Comparison of ENCODE assay signal across 23 mouse cellular contexts in genomic region chr1:192451722-192452121, GRCm38 (mm10).
DNase-seq lines count a peak whose midpoint lies in the region; ATAC-seq and TF ChIP-seq lines count a peak whose summit lies in the region.
"Had no signal": no experiment of that assay in that cellular context is flagged by ENCODE, and none has a peak within 500 bp of the region (broad histone marks: within the 10 kb centered on the region; RNA-seq: fewer than 3 reads in every experiment).

No protein-coding gene starts in this region.

- ATAC-seq in forebrain, postnatal 0 days = peak; percentile 62
- ATAC-seq in forebrain, embryonic 16.5 days = no peak
- ATAC-seq in kidney, embryonic 16.5 days (ENCODE audit: low FRiP score, low TSS enrichment) = no peak
- ATAC-seq: forebrain, embryonic 15.5 days; intestine, postnatal 0 days had no signal

- H3K9ac ChIP-seq in forebrain, postnatal 0 days = no peak overlapping the region
- no peak overlapping the region for H3K9ac ChIP-seq in forebrain, embryonic 16.5 days (replicated peaks; ENCODE audit: low read depth, low read length)
- no peak overlapping the region for H3K9ac ChIP-seq in kidney, embryonic 16.5 days (replicated peaks; ENCODE audit: low read length)
- H3K9ac ChIP-seq: forebrain, embryonic 15.5 days; hindbrain, embryonic 15.5 days; kidney, embryonic 15.5 days; limb, embryonic 15.5 days; liver, embryonic 14.5 days; lung, embryonic 14.5 days; midbrain, embryonic 12.5 days had no signal

- intact Hi-C loops in left cerebral cortex, postnatal 10 days (cut with DNase I) = loop anchor here (10.0 kb wide), 1 partner anchor 133 kb away; no protein-coding TSS in a partner anchor

- WGBS in forebrain, postnatal 0 days = 71% methylated on average over 4 of the region's 4 CpGs
- 77% methylated on average over 4 of the region's 4 CpGs for whole genome bisulfite sequencing in forebrain, embryonic 16.5 days
- 79% methylated on average over 4 of the region's 4 CpGs for WGBS in kidney, embryonic 16.5 days

- peak; percentile 59 for DNase-seq in forebrain, postnatal 0 days
- DNase-seq in left cerebral cortex, postnatal 10 days (ENCODE audit: extremely low spot score in 1 of 2, low spot score in 2 of 2) = peak; percentile 35 to 41
- DNase-seq in left cerebral cortex, adult 18-20 months (ENCODE audit: low spot score in 2 of 2) = no peak
- DNase-seq in brain, embryonic 14.5 days (ENCODE audit: low read depth) = peak; percentile 23
- DNase-seq in layer of hippocampus, adult 9-10 months (ENCODE audit: low spot score) = peak; percentile 26
- no peak for DNase-seq in gastrocnemius, postnatal 4 days (ENCODE audit: low spot score in 2 of 2)
- DNase-seq: adrenal gland, postnatal 36 days; cerebellum, adult 9-10 months; gastrocnemius, postnatal 36 days; kidney, postnatal 4 days; lung, embryonic 14.5 days; thymus, adult 18-20 months; thymus, postnatal 36 days had no signal

- H3K36me3 ChIP-seq in forebrain, postnatal 0 days (ENCODE audit: insufficient read depth) = no peaks in the 10 kb centered on the region
- no peaks in the 10 kb centered on the region for H3K36me3 ChIP-seq in forebrain, embryonic 16.5 days (ENCODE audit: control insufficient read depth, insufficient read depth)
- H3K36me3 ChIP-seq in kidney, embryonic 16.5 days (ENCODE audit: insufficient read depth, low read length) = no peaks in the 10 kb centered on the region
- H3K36me3 ChIP-seq: embryonic facial prominence, embryonic 10.5 days; forebrain, embryonic 15.5 days; hindbrain, embryonic 15.5 days; kidney, embryonic 15.5 days; limb, embryonic 15.5 days; midbrain, embryonic 12.5 days had no signal

- no peak overlapping the region for H3K27ac ChIP-seq in forebrain, postnatal 0 days (ENCODE audit: low read depth, low read length)
- H3K27ac ChIP-seq in forebrain, embryonic 16.5 days (ENCODE audit: low read length) = no peak overlapping the region
- no peak overlapping the region for H3K27ac ChIP-seq in kidney, embryonic 16.5 days (ENCODE audit: low read length)
- H3K27ac ChIP-seq: embryonic facial prominence, embryonic 10.5 days; forebrain, embryonic 15.5 days; hindbrain, embryonic 15.5 days; kidney, embryonic 15.5 days; limb, embryonic 15.5 days; liver, embryonic 14.5 days; midbrain, embryonic 12.5 days had no signal

- H3K4me1 ChIP-seq in forebrain, postnatal 0 days (ENCODE audit: insufficient read depth) = no peaks in the 10 kb centered on the region
- no peaks in the 10 kb centered on the region for H3K4me1 ChIP-seq in forebrain, embryonic 16.5 days (replicated peaks; ENCODE audit: control insufficient read depth, insufficient read depth, low read length)
- H3K4me1 ChIP-seq in kidney, embryonic 16.5 days (ENCODE audit: insufficient read depth, low read length) = 0 out of 2 replicates have a peak, but pooled peaks cover 8% of the 10 kb centered on the region

- no peak for TF ChIP-seq POLR2A in brain, embryonic 14.5 days (IDR thresholded peaks at IDR 0.05; ENCODE audit: borderline replicate concordance, extremely low read depth, insufficient read depth, insufficient read length, poor library complexity, severe bottlenecking)

- no peaks in the 10 kb centered on the region for H3K27me3 ChIP-seq in forebrain, postnatal 0 days (ENCODE audit: insufficient read depth, low read length)
- no peaks in the 10 kb centered on the region for H3K27me3 ChIP-seq in forebrain, embryonic 16.5 days (replicated peaks; ENCODE audit: control insufficient read depth, insufficient read depth, low read length)
- no peaks in the 10 kb centered on the region for H3K27me3 ChIP-seq in kidney, embryonic 16.5 days (ENCODE audit: insufficient read depth, low read length)
- H3K27me3 ChIP-seq: forebrain, embryonic 15.5 days; hindbrain, embryonic 15.5 days; kidney, embryonic 15.5 days; limb, embryonic 15.5 days; midbrain, embryonic 12.5 days had no signal

- no peak overlapping the region for H3K4me3 ChIP-seq in forebrain, postnatal 0 days (ENCODE audit: low read depth, low read length)
- no peak overlapping the region for H3K4me3 ChIP-seq in forebrain, embryonic 16.5 days (replicated peaks; ENCODE audit: low read length)
- no peak overlapping the region for H3K4me3 ChIP-seq in kidney, embryonic 16.5 days (ENCODE audit: low read length)
- H3K4me3 ChIP-seq: embryonic facial prominence, embryonic 10.5 days; forebrain, embryonic 15.5 days; hindbrain, embryonic 15.5 days; kidney, embryonic 15.5 days; limb, embryonic 15.5 days; midbrain, embryonic 12.5 days had no signal

- no peak overlapping the region for H3K4me2 ChIP-seq in forebrain, postnatal 0 days (ENCODE audit: low read depth)
- no peak overlapping the region for H3K4me2 ChIP-seq in forebrain, embryonic 16.5 days (ENCODE audit: low read length)
- no peak overlapping the region for H3K4me2 ChIP-seq in kidney, embryonic 16.5 days (replicated peaks; ENCODE audit: low read depth, low read length)
- H3K4me2 ChIP-seq: forebrain, embryonic 15.5 days; hindbrain, embryonic 15.5 days; kidney, embryonic 15.5 days; limb, embryonic 15.5 days; lung, embryonic 14.5 days; midbrain, embryonic 12.5 days had no signal

- no peaks in the 10 kb centered on the region for H3K9me3 ChIP-seq in forebrain, postnatal 0 days (ENCODE audit: low read length)
- no peaks in the 10 kb centered on the region for H3K9me3 ChIP-seq in forebrain, embryonic 16.5 days (ENCODE audit: control insufficient read depth, low read length)
- 0 out of 2 replicates have a peak, but pooled peaks cover 2% of the 10 kb centered on the region for H3K9me3 ChIP-seq in kidney, embryonic 16.5 days (ENCODE audit: low read length)
- H3K9me3 ChIP-seq: embryonic facial prominence, embryonic 10.5 days; forebrain, embryonic 15.5 days; hindbrain, embryonic 15.5 days; kidney, embryonic 15.5 days; limb, embryonic 15.5 days; midbrain, embryonic 12.5 days had no signal

- TF ChIP-seq CTCF in forebrain, postnatal 0 days (IDR thresholded peaks at IDR 0.05; ENCODE audit: low read depth) = no peak
- no peak for TF ChIP-seq CTCF in brain, embryonic 14.5 days (IDR thresholded peaks at IDR 0.05; ENCODE audit: borderline replicate concordance, extremely low read depth, insufficient read depth, insufficient read length)

Comparison
In these comparisons a context has a peak if more than half of its experiments do, and no peak if none do; other contexts are left out.
1. DNase-seq: peak in forebrain, postnatal 0 days (single experiment), left cerebral cortex, postnatal 10 days (2 of 2), brain, embryonic 14.5 days (single experiment) and layer of hippocampus, adult 9-10 months (single experiment); none in left cerebral cortex, adult 18-20 months (0 of 2) and gastrocnemius, postnatal 4 days (0 of 2).